Mouse (Mus musculus): ENCODE data around the gene Ccpg1os. TPM values are rescaled to one million over a fixed set of nuclear protein-coding genes. Genes with fewer than 3 reads are reported as not detected.

Ccpg1os gene
- total and polyA plus RNA-seq, 3 experiments, result 5.2 to 12.6 (median 7.3) TPM

GRCm38 (mm10) chr9:72935309-72935708, 49.9 kb downstream of the Ccpg1os start:
- H3K4me1 ChIP-seq (ENCODE audit: control insufficient read depth in 1 of 2, insufficient read depth in 2 of 2), result no peaks in the 10 kb centered on the region
- no peaks in the 10 kb centered on the region for H3K9me3 ChIP-seq (replicated peaks; ENCODE audit: low read length)
- H3K79me2 ChIP-seq (replicated peaks; ENCODE audit: control insufficient read depth, extremely low read depth, insufficient read depth, poor library complexity, severe bottlenecking), result no peaks in the 10 kb centered on the region
- in situ Hi-C loops (cut with MboI; ENCODE audit: low pct_ligation_motif_present, low pct_unique_long_range_greater_than_20kb, low sequenced_read_pairs) (no loop called here), dilution Hi-C loops (cut with MboI; ENCODE audit: extremely low pct_ligation_motif_present, extremely low pct_unique_long_range_greater_than_20kb, low sequenced_read_pairs) (no loop called here)
- H3K4me2 ChIP-seq (ENCODE audit: insufficient read depth, low read depth, poor library complexity, severe bottlenecking), result no peak overlapping the region
- H3K27ac ChIP-seq (ENCODE audit: insufficient read depth, low read depth), result no peak overlapping the region
- TF ChIP-seq UBTF (IDR thresholded peaks at IDR 0.05; ENCODE audit: low read depth, low read length) (no peak), MXI1 (IDR thresholded peaks at IDR 0.05; ENCODE audit: low read depth, low read length) (no peak), CTCF (conservative IDR thresholded peaks at IDR 0.05 in 1 of 2, IDR thresholded peaks at IDR 0.05 in 1 of 2; ENCODE audit: low read depth in 2 of 2, low read length in 2 of 2) (peak in 1 of 2 experiments; percentile 32; a peak in 2 of 4 replicates)
- no peak for DNase-seq (ENCODE audit: extremely low read depth)
- H3K4me3 ChIP-seq (replicated peaks in 1 of 3; ENCODE audit: low read depth in 2 of 3, low read length in 2 of 3, poor library complexity in 1 of 3), result no peak overlapping the region
- peaks cover 3% of the 10 kb centered on the region for H3K27me3 ChIP-seq (replicated peaks)
- H3K9ac ChIP-seq (ENCODE audit: insufficient read depth, low read depth), result no peak overlapping the region
- no peaks in the 10 kb centered on the region for H3K36me3 ChIP-seq (replicated peaks in 1 of 2; ENCODE audit: control insufficient read depth in 1 of 2, insufficient read depth in 1 of 2, low read length in 1 of 2)

- in situ Hi-C loops (cut with MboI; ENCODE audit: low pct_ligation_motif_present, low pct_unique_long_range_greater_than_20kb, low sequenced_read_pairs) (no loop called here), dilution Hi-C loops (cut with MboI; ENCODE audit: extremely low pct_ligation_motif_present, extremely low pct_unique_long_range_greater_than_20kb, low sequenced_read_pairs) (no loop called here)
- no peak overlapping the region for H3K9ac ChIP-seq (ENCODE audit: insufficient read depth, low read depth)
- no peak overlapping the region for H3K27ac ChIP-seq (ENCODE audit: insufficient read depth, low read depth)
- H3K27me3 ChIP-seq (replicated peaks), result peaks cover 9% of the 10 kb centered on the region
- no peak for DNase-seq (ENCODE audit: extremely low read depth)
- no peaks in the 10 kb centered on the region for H3K36me3 ChIP-seq (replicated peaks in 1 of 2; ENCODE audit: control insufficient read depth in 1 of 2, insufficient read depth in 1 of 2, low read length in 1 of 2)
- no peaks in the 10 kb centered on the region for H3K79me2 ChIP-seq (replicated peaks; ENCODE audit: control insufficient read depth, extremely low read depth, insufficient read depth, poor library complexity, severe bottlenecking)
- TF ChIP-seq ZKSCAN1 (IDR thresholded peaks at IDR 0.05; ENCODE audit: borderline replicate concordance, low read depth, low read length) (no peak), ELF1 (IDR thresholded peaks at IDR 0.05; ENCODE audit: low read depth, low read length) (no peak), MAZ (IDR thresholded peaks at IDR 0.05; ENCODE audit: low read depth, low read length) (no peak), MEF2A (IDR thresholded peaks at IDR 0.05; ENCODE audit: borderline replicate concordance, low read depth, low read length) (no peak), E2F4 (IDR thresholded peaks at IDR 0.05; ENCODE audit: insufficient replicate concordance, low read depth, low read length) (no peak), GABPA (IDR thresholded peaks at IDR 0.05; ENCODE audit: insufficient replicate concordance, low read depth, low read length) (no peak), USF2 (conservative IDR thresholded peaks at IDR 0.05; ENCODE audit: low read depth, low read length) (no peak), RCOR1 (conservative IDR thresholded peaks at IDR 0.05; ENCODE audit: low read depth, low read length) (no peak), NELFE (IDR thresholded peaks at IDR 0.05; ENCODE audit: low read depth, low read length) (no peak), NRF1 (IDR thresholded peaks at IDR 0.05; ENCODE audit: low read depth, low read length) (no peak), ETS1 (conservative IDR thresholded peaks at IDR 0.05; ENCODE audit: low read depth, low read length) (no peak), EP300 (IDR thresholded peaks at IDR 0.05; ENCODE audit: low read length) (no peak), UBTF (IDR thresholded peaks at IDR 0.05; ENCODE audit: low read depth, low read length) (no peak)
- no peaks in the 10 kb centered on the region for H3K4me1 ChIP-seq (ENCODE audit: control insufficient read depth in 1 of 2, insufficient read depth in 2 of 2)
- no peak overlapping the region for H3K4me2 ChIP-seq (ENCODE audit: insufficient read depth, low read depth, poor library complexity, severe bottlenecking)
- no peak overlapping the region for H3K4me3 ChIP-seq (replicated peaks in 1 of 3; ENCODE audit: low read depth in 2 of 3, low read length in 2 of 3, poor library complexity in 1 of 3)
- H3K9me3 ChIP-seq (replicated peaks; ENCODE audit: low read length), result no peaks in the 10 kb centered on the region
Measured at GRCm38 (mm10) chr9:72931166-72931790, 53.9 kb downstream of the Ccpg1os start.

Other genes with a start within 250 kb of the Ccpg1os start
- gene Prtg, start 178.5 kb downstream of the Ccpg1os start, total RNA-seq (2012; rRNA removed), result not detected in 2 replicates
- gene Prtg, start 178.5 kb downstream of the Ccpg1os start, total RNA-seq (2014; rRNA removed), result 0.22 TPM in 1 of 2 replicates, not detected in the other
- gene Prtg, start 178.5 kb downstream of the Ccpg1os start, polyA plus RNA-seq (2012; ENCODE audit: insufficient read length, low read depth), result 0.04 TPM in 1 of 2 replicates, not detected in the other
- gene Pygo1, start 59.7 kb downstream of the Ccpg1os start, total RNA-seq (2012; rRNA removed), result not detected in 2 replicates
- not detected in 2 replicates for gene Pygo1, start 59.7 kb downstream of the Ccpg1os start, total RNA-seq (2014; rRNA removed)
- gene Pygo1, start 59.7 kb downstream of the Ccpg1os start, polyA plus RNA-seq (2012; ENCODE audit: insufficient read length, low read depth), result not detected in 2 replicates
- 2.1 and 3.4 TPM in 2 replicates for gene Dyx1c1, start 26.6 kb downstream of the Ccpg1os start, total RNA-seq (2012; rRNA removed)
- 6.2 and 6.8 TPM in 2 replicates for gene Dyx1c1, start 26.6 kb downstream of the Ccpg1os start, total RNA-seq (2014; rRNA removed)
- 5.7 and 6.1 TPM in 2 replicates for gene Dyx1c1, start 26.6 kb downstream of the Ccpg1os start, polyA plus RNA-seq (2012; ENCODE audit: insufficient read length, low read depth)
- gene Gm44503, start 26.5 kb downstream of the Ccpg1os start, total RNA-seq (2012; rRNA removed), result not detected in 2 replicates
- gene Gm44503, start 26.5 kb downstream of the Ccpg1os start, total RNA-seq (2014; rRNA removed), result not detected in 2 replicates
- not detected in 2 replicates for gene Gm44503, start 26.5 kb downstream of the Ccpg1os start, polyA plus RNA-seq (2012; ENCODE audit: insufficient read length, low read depth)
- gene Ccpg1, start within 50 bp of the Ccpg1os start, total RNA-seq (2012; rRNA removed), result 3.6 and 5.2 TPM in 2 replicates
- gene Ccpg1, start within 50 bp of the Ccpg1os start, total RNA-seq (2014; rRNA removed), result 5.7 and 6.2 TPM in 2 replicates
- 15.4 and 18.3 TPM in 2 replicates for gene Ccpg1, start within 50 bp of the Ccpg1os start, polyA plus RNA-seq (2012; ENCODE audit: insufficient read length, low read depth)
- 5.7 and 6.7 TPM in 2 replicates for gene Pigb, start 55.0 kb upstream of the Ccpg1os start, total RNA-seq (2012; rRNA removed)
- gene Pigb, start 55.0 kb upstream of the Ccpg1os start, total RNA-seq (2014; rRNA removed), result 2.8 and 3.8 TPM in 2 replicates
- 13.6 and 15.9 TPM in 2 replicates for gene Pigb, start 55.0 kb upstream of the Ccpg1os start, polyA plus RNA-seq (2012; ENCODE audit: insufficient read length, low read depth)
- 14.8 and 15.1 TPM in 2 replicates for gene Rab27a, start 59.5 kb upstream of the Ccpg1os start, total RNA-seq (2012; rRNA removed)
- 20.0 and 20.5 TPM in 2 replicates for gene Rab27a, start 59.5 kb upstream of the Ccpg1os start, total RNA-seq (2014; rRNA removed)
- gene Rab27a, start 59.5 kb upstream of the Ccpg1os start, polyA plus RNA-seq (2012; ENCODE audit: insufficient read length, low read depth), result 24.7 and 25.6 TPM in 2 replicates
- 0.17 and 0.21 TPM in 2 replicates for gene Khdc3, start 116.5 kb upstream of the Ccpg1os start, total RNA-seq (2012; rRNA removed)
- gene Khdc3, start 116.5 kb upstream of the Ccpg1os start, total RNA-seq (2014; rRNA removed), result 0.58 and 0.86 TPM in 2 replicates
- 0.70 and 0.84 TPM in 2 replicates for gene Khdc3, start 116.5 kb upstream of the Ccpg1os start, polyA plus RNA-seq (2012; ENCODE audit: insufficient read length, low read depth)
- gene Gm20509, start 117.1 kb upstream of the Ccpg1os start, total RNA-seq (2012; rRNA removed), result not detected in 2 replicates
- gene Gm20509, start 117.1 kb upstream of the Ccpg1os start, total RNA-seq (2014; rRNA removed), result not detected in 2 replicates
- not detected in 2 replicates for gene Gm20509, start 117.1 kb upstream of the Ccpg1os start, polyA plus RNA-seq (2012; ENCODE audit: insufficient read length, low read depth)
- gene Rsl24d1, start 128.0 kb upstream of the Ccpg1os start, total RNA-seq (2012; rRNA removed), result 108 and 154 TPM in 2 replicates
- 335 and 365 TPM in 2 replicates for gene Rsl24d1, start 128.0 kb upstream of the Ccpg1os start, total RNA-seq (2014; rRNA removed)
- gene Rsl24d1, start 128.0 kb upstream of the Ccpg1os start, polyA plus RNA-seq (2012; ENCODE audit: insufficient read length, low read depth), result 193 and 202 TPM in 2 replicates

Data from CH12.LX (cell line).